Mouse (Mus musculus) liver, embryonic 13.5 days (tissue): Measurements from ENCODE around the gene Trabd2b. TPM values are rescaled to one million over a fixed set of nuclear protein-coding genes. Genes with fewer than 3 reads are reported as not detected.

ENCODE experiments used
- ATAC-seq: fragments of 200-750 bp; cut with Nextera tagmentation; 2 replicates; pipeline ENCODE4 v1.8.0; 2017; ENCODE audit warnings: low read depth, mild to moderate bottlenecking, moderate number of reproducible peaks, moderate library complexity
- DNase-seq: peaks from one replicate; pipeline ENCODE4 v3.0.0; 2022
- H3K27ac ChIP-seq: fragments of 300-500 bp; sonication (generic); 2 replicates; pipeline ENCODE4 v1.5.1; 2015; ENCODE audit warnings: moderate library complexity, mild to moderate bottlenecking, inconsistent platforms
- H3K27me3 ChIP-seq: fragments of 300-500 bp; sonication (generic); 2 replicates; pipeline ENCODE4 v1.6.1; 2015; ENCODE audit warnings: mild to moderate bottlenecking, inconsistent platforms
- H3K36me3 ChIP-seq: fragments of 300-500 bp; sonication (generic); 2 replicates; pipeline ENCODE4 v1.6.1; 2015; ENCODE audit warnings: mild to moderate bottlenecking, inconsistent platforms
- H3K4me1 ChIP-seq: fragments of 300-500 bp; sonication (generic); replicated peaks from 2 replicates; pipeline ENCODE4 v1.6.1; 2015; ENCODE audit warnings: inconsistent platforms
- H3K4me2 ChIP-seq: fragments of 300-500 bp; sonication (generic); 2 replicates; pipeline ENCODE4 v1.6.1; 2015; ENCODE audit warnings: inconsistent platforms, mild to moderate bottlenecking, moderate library complexity
- H3K4me3 ChIP-seq: fragments of 300-500 bp; sonication (generic); replicated peaks from 2 replicates; pipeline ENCODE4 v1.5.1; 2015; ENCODE audit warnings: mild to moderate bottlenecking, inconsistent platforms
- H3K9ac ChIP-seq: fragments of 300-500 bp; sonication (generic); 2 replicates; pipeline ENCODE4 v1.6.1; 2015; ENCODE audit warnings: mild to moderate bottlenecking, inconsistent platforms
- H3K9me3 ChIP-seq: fragments of 300-500 bp; sonication (generic); replicated peaks from 2 replicates; pipeline ENCODE4 v1.6.1; 2016; ENCODE audit warnings: inconsistent platforms
- WGBS: fragments of 180-500 bp; shearing (Covaris S2); methylation state at CpG from one replicate; pipeline ENCODE4 v1.1.7; 2015; ENCODE audit not compliant: insufficient replicate concordance; 5-methylcytosine and 5-hydroxymethylcytosine counted together
- polyA plus RNA-seq: library from polyadenylated mRNA; unstranded; fragments of >200 nt; fragmentation: Nextera tagmentation; extraction: Ambion mirVana; gene quantifications from 2 replicates; pipeline ENCODE4 v1.2.1, GENCODE M21; 2015

Gene Trabd2b
- polyA plus RNA-seq, 1 experiment from 2014 or later = 0.25 TPM

- 54% methylated on average over 1 of the region's 1 CpGs for WGBS
- Histone ChIP-seq H3K9ac (no peak overlapping the region), H3K27ac (no peak overlapping the region), H3K36me3 (no peaks in the 10 kb centered on the region), H3K9me3 (no peaks in the 10 kb centered on the region), H3K4me2 (no peak overlapping the region), H3K4me3 (no peak overlapping the region), H3K27me3 (no peaks in the 10 kb centered on the region), H3K4me1 (no peaks in the 10 kb centered on the region)
- ATAC-seq = no peak
- no peak for DNase-seq
These were observed 178.2 kb downstream of the Trabd2b start for GRCm38 (mm10) chr4:114584686-114585085.

GRCm38 (mm10) chr4:114593554-114594215, 187.2 kb downstream of the Trabd2b start:
- Histone ChIP-seq H3K4me1 (no peaks in the 10 kb centered on the region), H3K27me3 (no peaks in the 10 kb centered on the region), H3K9me3 (no peaks in the 10 kb centered on the region), H3K9ac (no peak overlapping the region), H3K36me3 (no peaks in the 10 kb centered on the region), H3K4me2 (no peak overlapping the region), H3K4me3 (no peak overlapping the region), H3K27ac (no peak overlapping the region)
- DNase-seq (no peak), ATAC-seq (no peak)
- WGBS = 64% methylated on average over 13 of the region's 13 CpGs

GRCm38 (mm10) chr4:114595188-114595701, 188.7 kb downstream of the Trabd2b start:
- Histone ChIP-seq H3K36me3 (no peaks in the 10 kb centered on the region), H3K4me2 (no peak overlapping the region), H3K4me1 (no peaks in the 10 kb centered on the region), H3K9ac (no peak overlapping the region), H3K27me3 (no peaks in the 10 kb centered on the region), H3K27ac (no peak overlapping the region), H3K9me3 (no peaks in the 10 kb centered on the region), H3K4me3 (no peak overlapping the region)
- DNase-seq = no peak
- WGBS = 21% methylated on average over 2 of the region's 2 CpGs
- ATAC-seq = no peak

- ATAC-seq = no peak
- H3K27ac ChIP-seq = no peak overlapping the region
- H3K36me3 ChIP-seq = no peaks in the 10 kb centered on the region
- no peak for DNase-seq
- H3K4me2 ChIP-seq = no peak overlapping the region
- no peaks in the 10 kb centered on the region for H3K9me3 ChIP-seq
- no peaks in the 10 kb centered on the region for H3K4me1 ChIP-seq
- H3K4me3 ChIP-seq = no peak overlapping the region
- no peaks in the 10 kb centered on the region; the same call in 1 of the 2 replicates for H3K27me3 ChIP-seq
- H3K9ac ChIP-seq = no peak overlapping the region
These were observed 192.6 kb downstream of the Trabd2b start for GRCm38 (mm10) chr4:114599121-114599520.

- Histone ChIP-seq H3K27ac (no peak overlapping the region), H3K27me3 (no peaks in the 10 kb centered on the region; the same call in 1 of the 2 replicates), H3K4me1 (no peaks in the 10 kb centered on the region), H3K4me3 (no peak overlapping the region), H3K9ac (no peak overlapping the region), H3K36me3 (no peaks in the 10 kb centered on the region), H3K9me3 (no peaks in the 10 kb centered on the region), H3K4me2 (no peak overlapping the region)
- WGBS = 24% methylated on average over 8 of the region's 8 CpGs
- ATAC-seq (no peak), DNase-seq (no peak)
These were observed 194.9 kb downstream of the Trabd2b start for GRCm38 (mm10) chr4:114601201-114602009.

GRCm38 (mm10) chr4:114605670-114606069, 199.1 kb downstream of the Trabd2b start:
- H3K9ac ChIP-seq = no peak overlapping the region
- H3K36me3 ChIP-seq = no peaks in the 10 kb centered on the region
- no peaks in the 10 kb centered on the region; the same call in 1 of the 2 replicates for H3K27me3 ChIP-seq
- H3K27ac ChIP-seq = no peak overlapping the region
- no peaks in the 10 kb centered on the region for H3K4me1 ChIP-seq
- DNase-seq = no peak
- 57% methylated on average over 3 of the region's 3 CpGs for WGBS
- no peak overlapping the region for H3K4me2 ChIP-seq
- no peaks in the 10 kb centered on the region for H3K9me3 ChIP-seq
- H3K4me3 ChIP-seq = no peak overlapping the region
- no peak for ATAC-seq

GRCm38 (mm10) chr4:114607873-114608272, 201.3 kb downstream of the Trabd2b start:
- Histone ChIP-seq H3K9me3 (no peaks in the 10 kb centered on the region), H3K4me1 (no peaks in the 10 kb centered on the region), H3K4me2 (no peak overlapping the region), H3K36me3 (no peaks in the 10 kb centered on the region), H3K27ac (no peak overlapping the region), H3K4me3 (no peak overlapping the region), H3K9ac (no peak overlapping the region), H3K27me3 (no peaks in the 10 kb centered on the region)
- 58% methylated on average over 2 of the region's 2 CpGs for WGBS
- DNase-seq (no peak), ATAC-seq (no peak)

GRCm38 (mm10) chr4:114609297-114609696, 202.8 kb downstream of the Trabd2b start:
- WGBS = 76% methylated on average over 3 of the region's 4 CpGs
- H3K4me1 ChIP-seq = no peaks in the 10 kb centered on the region
- H3K27me3 ChIP-seq = no peaks in the 10 kb centered on the region
- no peak overlapping the region for H3K4me3 ChIP-seq
- no peak overlapping the region for H3K9ac ChIP-seq
- DNase-seq (no peak), ATAC-seq (no peak)
- H3K36me3 ChIP-seq = no peaks in the 10 kb centered on the region
- no peak overlapping the region for H3K27ac ChIP-seq
- H3K4me2 ChIP-seq = no peak overlapping the region
- no peaks in the 10 kb centered on the region for H3K9me3 ChIP-seq

GRCm38 (mm10) chr4:114611166-114611929, 204.8 kb downstream of the Trabd2b start:
- ATAC-seq (no peak), DNase-seq (no peak)
- WGBS = 63% methylated on average over 8 of the region's 8 CpGs
- no peaks in the 10 kb centered on the region for H3K4me1 ChIP-seq
- H3K4me2 ChIP-seq = no peak overlapping the region
- H3K27ac ChIP-seq = no peak overlapping the region
- no peak overlapping the region for H3K4me3 ChIP-seq
- H3K9me3 ChIP-seq = no peaks in the 10 kb centered on the region
- H3K36me3 ChIP-seq = no peaks in the 10 kb centered on the region
- no peaks in the 10 kb centered on the region for H3K27me3 ChIP-seq
- no peak overlapping the region for H3K9ac ChIP-seq

- Histone ChIP-seq H3K27me3 (no peaks in the 10 kb centered on the region), H3K36me3 (no peaks in the 10 kb centered on the region), H3K4me2 (no peak overlapping the region), H3K4me3 (no peak overlapping the region), H3K9me3 (no peaks in the 10 kb centered on the region), H3K9ac (no peak overlapping the region), H3K4me1 (no peaks in the 10 kb centered on the region), H3K27ac (no peak overlapping the region)
- DNase-seq = no peak
- WGBS = 66% methylated on average over 5 of the region's 5 CpGs
- ATAC-seq = no peak
These were observed 205.5 kb downstream of the Trabd2b start for GRCm38 (mm10) chr4:114612032-114612431.

GRCm38 (mm10) chr4:114612827-114613226, 206.3 kb downstream of the Trabd2b start:
- DNase-seq (no peak), ATAC-seq (no peak)
- Histone ChIP-seq H3K4me2 (no peak overlapping the region), H3K36me3 (no peaks in the 10 kb centered on the region), H3K27me3 (no peaks in the 10 kb centered on the region), H3K4me3 (no peak overlapping the region), H3K4me1 (no peaks in the 10 kb centered on the region), H3K9me3 (no peaks in the 10 kb centered on the region), H3K9ac (no peak overlapping the region), H3K27ac (no peak overlapping the region)
- 68% methylated on average over 4 of the region's 4 CpGs for WGBS
